Mouse (Mus musculus) MEL (cell line): ENCODE measurements at regions not wholly inside any gene's neighbourhood (a gene's known extent, or its start where the extent isn't known, plus 50 kb on each side); places are given as distances from the start of the nearest gene placed in this dataset.

ENCODE experiments used
- DNase-seq: peaks from one replicate; pipeline ENCODE4 v3.0.0; 2011; ENCODE audit warnings: low read depth, low spot score
- H3K27ac ChIP-seq: 2 replicates; pipeline ENCODE4 v1.5.1; 2012; ENCODE audit warnings: low read depth, mild to moderate bottlenecking, control low read depth, low read length, moderate library complexity; ENCODE audit not compliant: control insufficient read depth
- H3K27me3 ChIP-seq, 2 experiments: fragments of 150-350 bp in 1 of 2; sonication (generic) in 1 of 2; 2 replicates each; pipeline ENCODE4 v1.6.1; 2012; ENCODE audit warnings: low read length in 2 of 2, mild to moderate bottlenecking in 2 of 2, improper control_type of control experiment in 1 of 2, moderate library complexity in 1 of 2; ENCODE audit not compliant: insufficient read depth in 2 of 2, control insufficient read depth in 1 of 2
- H3K36me3 ChIP-seq, 2 experiments: 2 replicates each; pipeline ENCODE4 v1.6.1; 2012 to 2014; ENCODE audit warnings: low read length in 2 of 2, improper control_type of control experiment in 1 of 2, inconsistent platforms in 1 of 2, mild to moderate bottlenecking in 1 of 2; ENCODE audit not compliant: insufficient read depth in 2 of 2, control insufficient read depth in 1 of 2
- H3K4me1 ChIP-seq, 2 experiments: fragments of 150-350 bp in 1 of 2; sonication (generic) in 1 of 2; 2 replicates each; pipeline ENCODE4 v1.6.1; 2012; ENCODE audit warnings: low read length in 2 of 2, improper control_type of control experiment in 1 of 2, mild to moderate bottlenecking in 1 of 2; ENCODE audit not compliant: insufficient read depth in 2 of 2, control insufficient read depth in 1 of 2
- H3K4me3 ChIP-seq, 2 experiments: fragments of 150-350 bp in 1 of 2; sonication (generic) in 1 of 2; 2 replicates each; pipeline ENCODE4 v1.5.1; 2012; ENCODE audit warnings: low read depth in 2 of 2, low read length in 2 of 2, mild to moderate bottlenecking in 2 of 2, moderate library complexity in 2 of 2, control low read depth in 1 of 2, improper control_type of control experiment in 1 of 2; ENCODE audit not compliant: control insufficient read depth in 1 of 2, insufficient read depth in 1 of 2
- H3K79me2 ChIP-seq: 2 replicates; pipeline ENCODE4 v1.6.1; 2012; ENCODE audit warnings: mild to moderate bottlenecking, low read length, moderate library complexity; ENCODE audit not compliant: control insufficient read depth, poor library complexity, insufficient read depth
- H3K9ac ChIP-seq: 2 replicates; pipeline ENCODE4 v1.6.1; 2012; ENCODE audit warnings: low read depth, mild to moderate bottlenecking, control low read depth, low read length, moderate library complexity; ENCODE audit not compliant: control insufficient read depth, poor library complexity, severe bottlenecking
- H3K9me3 ChIP-seq: fragments of 150-350 bp; sonication (generic); replicated peaks from 2 replicates; pipeline ENCODE4 v1.6.1; 2012; ENCODE audit warnings: mild to moderate bottlenecking, low read length, improper control_type of control experiment, moderate library complexity; ENCODE audit not compliant: insufficient read depth
- CHD1 ChIP-seq: IDR thresholded peaks from 2 replicates; pipeline ENCODE4 v1.6.1; 2012; ENCODE audit warnings: low read depth, mild to moderate bottlenecking, inconsistent platforms, low read length, improper control_type of control experiment
- E2F4 ChIP-seq: IDR thresholded peaks from 2 replicates; pipeline ENCODE4 v1.6.1; 2011; ENCODE audit warnings: low read depth, low read length, improper control_type of control experiment, borderline replicate concordance
- ELF1 ChIP-seq: IDR thresholded peaks from 2 replicates; pipeline ENCODE4 v1.6.1; 2014; ENCODE audit warnings: low read depth, mild to moderate bottlenecking, inconsistent platforms, low read length, improper control_type of control experiment, moderate library complexity
- EP300 ChIP-seq, 2 experiments: IDR thresholded peaks; 2 replicates each; pipeline ENCODE4 v1.6.1; 2011; ENCODE audit warnings: improper control_type of control experiment in 2 of 2, low read length in 2 of 2, low read depth in 1 of 2, mild to moderate bottlenecking in 1 of 2
- ETS1 ChIP-seq: IDR thresholded peaks from 2 replicates; pipeline ENCODE4 v1.6.1; 2012; ENCODE audit warnings: low read depth, mild to moderate bottlenecking, inconsistent platforms, low read length, improper control_type of control experiment, moderate library complexity
- GATA1 ChIP-seq: IDR thresholded peaks from 2 replicates; pipeline ENCODE4 v1.6.1; 2011; ENCODE audit warnings: low read depth, low read length, improper control_type of control experiment
- HCFC1 ChIP-seq: IDR thresholded peaks from 2 replicates; pipeline ENCODE4 v1.6.1; 2012; ENCODE audit warnings: low read depth, mild to moderate bottlenecking, inconsistent platforms, low read length, improper control_type of control experiment, moderate library complexity
- JUND ChIP-seq: IDR thresholded peaks from 2 replicates; pipeline ENCODE4 v1.6.1; 2011; ENCODE audit warnings: low read depth, mild to moderate bottlenecking, improper control_type of control experiment, low read length
- MAX ChIP-seq: IDR thresholded peaks from 2 replicates; pipeline ENCODE4 v1.6.1; 2011; ENCODE audit warnings: low read length, improper control_type of control experiment
- MAZ ChIP-seq: IDR thresholded peaks from 2 replicates; pipeline ENCODE4 v1.6.1; 2012; ENCODE audit warnings: low read depth, mild to moderate bottlenecking, inconsistent platforms, low read length, improper control_type of control experiment
- MEF2A ChIP-seq: IDR thresholded peaks from 2 replicates; pipeline ENCODE4 v1.6.1; 2014; ENCODE audit warnings: low read depth, mild to moderate bottlenecking, inconsistent platforms, low read length, improper control_type of control experiment; ENCODE audit not compliant: poor library complexity, insufficient replicate concordance, severe bottlenecking; ENCODE audit errors: extremely low read depth
- MXI1 ChIP-seq: IDR thresholded peaks from 2 replicates; pipeline ENCODE4 v1.6.1; 2011; ENCODE audit warnings: mild to moderate bottlenecking, low read depth, low read length, improper control_type of control experiment
- MYB ChIP-seq: IDR thresholded peaks from 2 replicates; pipeline ENCODE4 v1.6.1; 2011; ENCODE audit warnings: mild to moderate bottlenecking, low read depth, low read length, improper control_type of control experiment
- NELFE ChIP-seq: IDR thresholded peaks from 2 replicates; pipeline ENCODE4 v1.6.1; 2011; ENCODE audit warnings: low read depth, low read length, improper control_type of control experiment
- POLR2AphosphoS2 ChIP-seq: IDR thresholded peaks from 2 replicates; pipeline ENCODE4 v1.6.1; 2011; ENCODE audit warnings: low read length, improper control_type of control experiment
- RAD21 ChIP-seq: IDR thresholded peaks from 2 replicates; pipeline ENCODE4 v1.6.1; 2011; ENCODE audit warnings: mild to moderate bottlenecking, low read depth, low read length, improper control_type of control experiment
- RCOR1 ChIP-seq: IDR thresholded peaks from 2 replicates; pipeline ENCODE4 v1.6.1; 2012; ENCODE audit warnings: low read depth, mild to moderate bottlenecking, inconsistent platforms, low read length, improper control_type of control experiment
- SIN3A ChIP-seq: IDR thresholded peaks from 2 replicates; pipeline ENCODE4 v1.6.1; 2012; ENCODE audit warnings: low read length, improper control_type of control experiment, inconsistent platforms
- TAL1 ChIP-seq: IDR thresholded peaks from 2 replicates; pipeline ENCODE4 v1.6.1; 2012; ENCODE audit warnings: mild to moderate bottlenecking, inconsistent platforms, low read length, moderate library complexity, mixed read lengths
- TBP ChIP-seq: IDR thresholded peaks from 2 replicates; pipeline ENCODE4 v1.8.0; 2011; ENCODE audit warnings: low read depth, low read length, improper control_type of control experiment
- TCF12 ChIP-seq: IDR thresholded peaks from 2 replicates; pipeline ENCODE4 v1.6.1; 2014; ENCODE audit warnings: low read depth, mild to moderate bottlenecking, inconsistent platforms, low read length, improper control_type of control experiment, moderate library complexity
- UBTF ChIP-seq: IDR thresholded peaks from 2 replicates; pipeline ENCODE4 v1.6.1; 2012; ENCODE audit warnings: low read depth, mild to moderate bottlenecking, inconsistent platforms, low read length, improper control_type of control experiment, moderate library complexity, borderline replicate concordance; ENCODE audit not compliant: insufficient read depth
- USF1 ChIP-seq: IDR thresholded peaks from 2 replicates; pipeline ENCODE4 v1.6.1; 2014; ENCODE audit warnings: low read depth, mild to moderate bottlenecking, inconsistent platforms, low read length, improper control_type of control experiment, moderate library complexity
- USF2 ChIP-seq, 2 experiments: IDR thresholded peaks; 2 replicates each; pipeline ENCODE4 v1.6.1; 2011 to 2012; ENCODE audit warnings: improper control_type of control experiment in 2 of 2, low read length in 2 of 2, borderline replicate concordance in 1 of 2, inconsistent platforms in 1 of 2, low read depth in 1 of 2, mild to moderate bottlenecking in 1 of 2; ENCODE audit not compliant: insufficient read depth in 1 of 2
- ZC3H11A ChIP-seq: IDR thresholded peaks from 2 replicates; pipeline ENCODE4 v1.6.1; 2012; ENCODE audit warnings: low read depth, mild to moderate bottlenecking, inconsistent platforms, low read length, improper control_type of control experiment
- ZKSCAN1 ChIP-seq: IDR thresholded peaks from 2 replicates; pipeline ENCODE4 v1.6.1; 2012; ENCODE audit warnings: low read depth, mild to moderate bottlenecking, inconsistent platforms, low read length, improper control_type of control experiment, moderate library complexity
- ZMIZ1 ChIP-seq: IDR thresholded peaks from 2 replicates; pipeline ENCODE4 v1.6.1; 2012; ENCODE audit warnings: low read depth, mild to moderate bottlenecking, inconsistent platforms, low read length, improper control_type of control experiment, moderate library complexity
- ZNF384 ChIP-seq: IDR thresholded peaks from 2 replicates; pipeline ENCODE4 v1.6.1; 2012; ENCODE audit warnings: low read depth, mild to moderate bottlenecking, inconsistent platforms, low read length, improper control_type of control experiment

GRCm38 (mm10) chr9:32018020-32018419, 97.9 kb upstream of the Arhgap32 start:
- no peak overlapping the region for H3K27ac ChIP-seq
- no peak for DNase-seq
- H3K36me3 ChIP-seq: no peaks in the 10 kb centered on the region
- no peaks in the 10 kb centered on the region for H3K79me2 ChIP-seq
- no peaks in the 10 kb centered on the region for H3K27me3 ChIP-seq
- no peak overlapping the region for H3K9ac ChIP-seq
- H3K4me3 ChIP-seq: no peak overlapping the region
- TF ChIP-seq MYB (no peak), JUND (no peak), ETS1 (no peak), MXI1 (no peak), UBTF (no peak), RAD21 (no peak), TBP (no peak), POLR2AphosphoS2 (no peak), RCOR1 (no peak), NELFE (no peak), ZNF384 (no peak), ZMIZ1 (no peak), SIN3A (no peak), TAL1 (no peak), MAX (no peak), E2F4 (no peak), CHD1 (no peak), ZKSCAN1 (no peak), GATA1 (no peak)
- no peaks in the 10 kb centered on the region for H3K9me3 ChIP-seq
- H3K4me1 ChIP-seq: no peaks in the 10 kb centered on the region

GRCm38 (mm10) chr9:32019786-32020185, 96.2 kb upstream of the Arhgap32 start:
- H3K9me3 ChIP-seq: no peaks in the 10 kb centered on the region

More at GRCm38 (mm10) chr9:32019786-32020185, 96.2 kb upstream of the Arhgap32 start:
- Histone ChIP-seq H3K4me3 (no peak overlapping the region), H3K27me3 (no peaks in the 10 kb centered on the region), H3K27ac (no peak overlapping the region), H3K36me3 (no peaks in the 10 kb centered on the region), H3K9ac (no peak overlapping the region), H3K79me2 (no peaks in the 10 kb centered on the region), H3K4me1 (no peaks in the 10 kb centered on the region)
- no peak for DNase-seq
- TF ChIP-seq UBTF: no peak
- no peak for TF ChIP-seq USF1
- no peak for TF ChIP-seq E2F4
- TF ChIP-seq USF2 (IDR thresholded peaks at IDR 0.05; ENCODE audit: borderline replicate concordance in 1 of 2, insufficient read depth in 1 of 2, low read depth in 1 of 2, low read length in 2 of 2): no peak
- no peak for TF ChIP-seq ZMIZ1
- TF ChIP-seq TCF12: no peak
- no peak for TF ChIP-seq ETS1
- TF ChIP-seq MAZ: no peak
- TF ChIP-seq JUND: no peak
- no peak for TF ChIP-seq MEF2A
- no peak for TF ChIP-seq HCFC1
- no peak for TF ChIP-seq SIN3A
- TF ChIP-seq RCOR1: no peak
- no peak for TF ChIP-seq EP300 (IDR thresholded peaks at IDR 0.05; ENCODE audit: low read depth in 1 of 2, low read length in 2 of 2)
- TF ChIP-seq ELF1: no peak
- TF ChIP-seq ZC3H11A: no peak
- no peak for TF ChIP-seq NELFE
